Mouse (Mus musculus): ENCODE results near the gene Nepn.

- TF ChIP-seq POLR2A (IDR thresholded peaks at IDR 0.05; ENCODE audit: low read depth, low read length): no peak
- TF ChIP-seq SMC3 (IDR thresholded peaks at IDR 0.05; ENCODE audit: low read depth, low read length): no peak
- no peak for TF ChIP-seq ZC3H11A (IDR thresholded peaks at IDR 0.05; ENCODE audit: low read depth, low read length)
- no peak for TF ChIP-seq MEF2A (IDR thresholded peaks at IDR 0.05; ENCODE audit: borderline replicate concordance, low read depth, low read length)
- no peak for TF ChIP-seq CHD1 (IDR thresholded peaks at IDR 0.05; ENCODE audit: low read depth, low read length)
These were observed 5.2 kb upstream of the Nepn start for GRCm38 (mm10) chr10:52383522-52383921.
